Mouse (Mus musculus) intestine, embryonic 15.5 days (tissue): ENCODE data around the gene Mfsd11. TPM values are rescaled to one million over a fixed set of nuclear protein-coding genes. Genes with fewer than 3 reads are reported as not detected.
"Not testable (repeated sequence)": the region's sequence is repeated elsewhere in the genome, so short reads cannot be mapped to it uniquely, and the experiment has no call there.

Experiments used
- ATAC-seq: fragments of 200-750 bp; cut with Nextera tagmentation; 2 replicates; pipeline ENCODE4 v1.8.0; 2017; ENCODE audit warnings: moderate TSS enrichment, moderate library complexity
- H3K27ac ChIP-seq: fragments of 300-500 bp; sonication (generic); 2 replicates; pipeline ENCODE4 v1.5.1; 2015; ENCODE audit warnings: mild to moderate bottlenecking, inconsistent platforms
- H3K27me3 ChIP-seq: fragments of 300-500 bp; sonication (generic); replicated peaks from 2 replicates; pipeline ENCODE4 v1.6.1; 2015; ENCODE audit warnings: inconsistent platforms
- H3K36me3 ChIP-seq: fragments of 300-500 bp; sonication (generic); 2 replicates; pipeline ENCODE4 v1.6.1; 2015; ENCODE audit warnings: inconsistent platforms
- H3K4me1 ChIP-seq: fragments of 300-500 bp; sonication (generic); replicated peaks from 2 replicates; pipeline ENCODE4 v1.6.1; 2015; ENCODE audit warnings: inconsistent platforms
- H3K4me2 ChIP-seq: fragments of 300-500 bp; sonication (generic); replicated peaks from 2 replicates; pipeline ENCODE4 v1.6.1; 2015; ENCODE audit warnings: mild to moderate bottlenecking, inconsistent platforms
- H3K4me3 ChIP-seq: fragments of 300-500 bp; sonication (generic); replicated peaks from 2 replicates; pipeline ENCODE4 v1.5.1; 2015; ENCODE audit warnings: inconsistent platforms
- H3K9ac ChIP-seq: fragments of 300-500 bp; sonication (generic); 2 replicates; pipeline ENCODE4 v1.6.1; 2015; ENCODE audit warnings: inconsistent platforms
- H3K9me3 ChIP-seq: fragments of 300-500 bp; sonication (generic); 2 replicates; pipeline ENCODE4 v1.6.1; 2016; ENCODE audit warnings: inconsistent platforms
- WGBS: fragments of 180-500 bp; shearing (Covaris S2); methylation state at CpG from one replicate; pipeline ENCODE4 v1.1.7; 2015; 5-methylcytosine and 5-hydroxymethylcytosine counted together
- polyA plus RNA-seq: library from polyadenylated mRNA; unstranded; fragments of >200 nt; fragmentation: Nextera tagmentation; extraction: Ambion mirVana; gene quantifications from 2 replicates; pipeline ENCODE4 v1.2.1, GENCODE M21; 2015

Gene Mfsd11
- polyA plus RNA-seq, 1 experiment from 2014 or later, result 47.3 TPM

GRCm38 (mm10) chr11:116842531-116843260, 9.5 kb upstream of the Mfsd11 start:
- Histone ChIP-seq H3K36me3 (peaks cover 21% of the 10 kb centered on the region), H3K27ac (peak overlapping the region; percentile 100), H3K9ac (peak overlapping the region; percentile 86), H3K4me1 (peaks cover 27% of the 10 kb centered on the region), H3K4me3 (peak overlapping the region; percentile 77), H3K27me3 (no peaks in the 10 kb centered on the region), H3K4me2 (peak overlapping the region; percentile 63), H3K9me3 (no peaks in the 10 kb centered on the region)
- WGBS, result under 1% methylated on average over 73 of the region's 73 CpGs
- ATAC-seq, result peak; percentile 74

DNA sequence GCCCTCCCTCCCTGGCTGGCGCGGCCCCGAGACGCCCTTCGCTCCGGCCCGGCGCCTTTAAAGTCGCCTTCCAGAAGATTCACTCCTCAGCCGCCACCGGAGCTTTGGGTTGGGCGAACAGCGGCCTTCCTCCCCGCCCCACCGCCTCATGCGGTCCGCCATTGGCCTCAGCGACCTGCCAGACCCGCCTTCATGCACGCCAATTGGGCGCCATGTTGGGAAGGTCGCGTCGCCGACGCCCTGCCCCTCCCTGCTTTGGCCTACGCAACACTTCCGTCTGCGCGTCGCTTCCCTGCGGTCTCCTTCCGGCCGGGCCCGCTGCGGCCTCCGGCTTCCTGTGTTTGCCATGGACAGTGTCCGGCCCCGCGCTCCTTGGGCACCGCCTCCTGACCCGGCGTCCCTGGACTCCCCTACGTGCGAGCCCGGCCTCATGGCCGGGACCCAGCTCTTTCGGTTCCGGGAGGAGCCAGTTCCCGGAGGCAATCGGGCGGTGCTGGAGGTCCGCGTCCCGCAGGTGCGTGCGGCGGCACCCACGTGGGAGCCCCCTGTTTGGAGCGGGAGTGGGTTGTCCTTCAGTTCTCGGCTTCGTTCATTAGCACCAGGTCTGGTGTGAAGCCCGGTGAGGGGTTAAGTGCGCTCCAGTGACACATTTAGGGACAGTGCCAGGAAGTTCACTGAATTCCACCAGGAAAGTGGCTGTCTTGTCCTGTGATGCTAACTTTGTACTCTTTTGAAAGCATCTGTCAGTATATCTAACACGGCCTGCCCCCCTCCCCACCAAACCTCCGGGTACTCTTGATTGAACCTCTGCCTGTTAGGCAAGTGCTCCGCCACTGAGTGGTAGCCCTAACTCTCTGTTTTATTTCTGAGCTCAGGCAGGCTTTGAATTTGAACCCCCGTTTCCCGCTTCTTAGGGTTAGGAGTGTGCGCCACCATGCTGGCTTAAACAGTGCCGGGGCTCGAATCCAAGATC, 8.7 kb upstream of the Mfsd11 start, which contains the start of the genes Mettl23 and Jmjd6:
Mettl23 (plus strand) TSS at position 18 of the 973 bp plus-strand sequence.
Jmjd6 (minus strand) TSS at position 189 of the 973 bp plus-strand sequence.
- WGBS, result under 1% methylated on average over 72 of the region's 72 CpGs
- peak; percentile 94 for ATAC-seq
- Histone ChIP-seq H3K27ac (peak within 1 kb of the TSS; percentile 100), H3K4me2 (peak within 1 kb of the TSS; percentile 80), H3K4me3 (peak within 1 kb of the TSS; percentile 77), H3K4me1 (peaks cover 23% of the 10 kb centered on the region), H3K36me3 (peaks cover 16% of the 10 kb centered on the region; the same call in 1 of the 2 replicates), H3K9ac (peak within 1 kb of the TSS; percentile 86), H3K27me3 (no peaks in the 10 kb centered on the region), H3K9me3 (no peaks in the 10 kb centered on the region)

- Histone ChIP-seq H3K4me1 (peaks cover 5% of the 10 kb centered on the region; the same call in 1 of the 2 replicates), H3K9ac (no peak overlapping the region), H3K27ac (no peak overlapping the region), H3K36me3 (0 out of 2 replicates have a peak, but pooled peaks cover 3% of the 10 kb centered on the region), H3K4me3 (no peak overlapping the region), H3K27me3 (no peaks in the 10 kb centered on the region), H3K4me2 (no peak overlapping the region), H3K9me3 (no peaks in the 10 kb centered on the region)
- WGBS, result 80% methylated on average over 4 of the region's 4 CpGs
- ATAC-seq, result no peak
Observed at GRCm38 (mm10) chr11:116846593-116847181, 5.6 kb upstream of the Mfsd11 start.

- Histone ChIP-seq H3K4me1 (peaks cover 5% of the 10 kb centered on the region; the same call in 1 of the 2 replicates), H3K4me3 (no peak overlapping the region), H3K27ac (no peak overlapping the region), H3K27me3 (no peaks in the 10 kb centered on the region), H3K4me2 (no peak overlapping the region), H3K36me3 (0 out of 2 replicates have a peak, but pooled peaks cover 3% of the 10 kb centered on the region), H3K9ac (no peak overlapping the region), H3K9me3 (no peaks in the 10 kb centered on the region)
- 93% methylated on average over 3 of the region's 3 CpGs for WGBS
- no peak for ATAC-seq
Observed at GRCm38 (mm10) chr11:116847187-116848085, 4.8 kb upstream of the Mfsd11 start.

DNA sequence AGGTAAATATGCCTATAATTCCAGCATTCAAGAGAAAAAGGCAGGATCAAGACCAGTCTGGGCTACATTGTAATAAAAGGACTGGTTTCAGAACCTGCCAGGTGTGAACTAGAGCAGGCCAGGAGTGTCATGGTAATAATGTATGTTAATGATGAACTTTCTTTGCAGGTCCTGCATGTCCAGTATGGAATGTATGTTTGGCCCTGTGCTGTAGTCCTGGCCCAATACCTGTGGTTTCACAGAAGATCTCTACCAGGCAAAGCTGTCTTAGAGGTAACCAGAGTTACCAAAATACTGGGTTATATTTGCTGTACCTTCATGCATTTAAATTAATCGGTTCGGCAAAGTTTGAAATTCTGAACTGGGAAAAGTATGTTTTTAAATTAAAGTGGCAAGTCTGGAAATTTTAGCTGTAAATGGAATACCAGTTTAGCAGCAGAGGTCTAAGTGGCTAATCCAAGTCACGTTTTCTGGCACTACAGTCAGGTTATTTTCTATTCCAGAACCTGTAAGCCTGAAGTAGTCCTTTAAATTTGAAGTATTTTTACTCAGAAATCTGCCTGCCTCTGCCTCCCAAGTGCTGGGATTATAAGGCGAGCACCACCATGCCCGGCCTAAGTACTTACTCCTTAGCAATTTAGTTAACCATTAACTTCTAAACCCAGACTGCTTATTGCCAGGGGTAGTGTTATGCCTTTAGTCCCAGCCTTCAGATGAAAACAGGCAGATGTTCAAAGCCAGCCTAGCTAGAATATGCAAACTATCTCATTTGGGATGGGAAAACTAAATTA, 4.0 kb upstream of the Mfsd11 start:
- H3K27me3 ChIP-seq, result no peaks in the 10 kb centered on the region
- H3K9me3 ChIP-seq, result no peaks in the 10 kb centered on the region
- no peak for ATAC-seq
- no peak overlapping the region for H3K9ac ChIP-seq
- H3K4me3 ChIP-seq, result no peak overlapping the region
- no peak overlapping the region for H3K4me2 ChIP-seq
- H3K36me3 ChIP-seq, result 0 out of 2 replicates have a peak, but pooled peaks cover 3% of the 10 kb centered on the region
- peaks cover 5% of the 10 kb centered on the region; the same call in 1 of the 2 replicates for H3K4me1 ChIP-seq
- no peak overlapping the region for H3K27ac ChIP-seq
- WGBS, result 74% methylated on average over 5 of the region's 5 CpGs

DNA sequence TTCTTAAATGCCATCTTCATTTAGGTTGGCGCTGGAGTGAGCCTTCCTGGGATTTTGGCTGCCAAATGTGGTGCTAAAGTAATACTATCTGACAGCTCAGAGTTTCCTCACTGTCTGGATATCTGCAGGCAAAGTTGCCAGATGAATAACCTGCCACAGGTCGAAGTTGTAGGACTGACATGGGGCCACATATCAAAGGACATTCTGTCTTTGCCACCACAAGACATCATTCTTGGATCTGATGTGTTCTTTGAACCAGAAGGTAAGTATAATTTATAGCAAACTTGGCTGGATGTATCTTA, 3.4 kb upstream of the Mfsd11 start:
- H3K9me3 ChIP-seq, ATAC-seq, H3K4me2 ChIP-seq, H3K36me3 ChIP-seq, H3K27me3 ChIP-seq, H3K27ac ChIP-seq, H3K4me1 ChIP-seq, H3K4me3 ChIP-seq, H3K9ac ChIP-seq: not testable (repeated sequence)
- WGBS, result 74% methylated on average over 2 of the region's 2 CpGs

DNA sequence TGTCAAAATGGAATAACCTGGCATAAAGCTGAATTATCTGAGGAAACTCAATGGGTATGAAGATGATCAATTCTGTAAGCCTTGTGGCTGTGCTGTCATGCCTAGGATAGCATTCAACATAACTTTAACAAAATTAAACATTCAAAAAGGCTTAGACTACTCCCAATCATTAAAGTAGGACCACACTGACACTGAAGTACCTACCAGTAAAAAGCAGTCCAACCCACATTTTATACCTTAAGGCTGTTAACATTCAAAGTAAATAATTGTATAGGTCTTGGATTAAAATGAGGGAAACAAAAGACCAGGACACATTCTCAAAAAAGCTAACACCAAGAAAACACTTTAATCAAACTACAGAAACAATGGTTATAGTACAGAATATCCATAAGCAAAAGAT, 2.7 kb upstream of the Mfsd11 start:
- peaks cover 8% of the 10 kb centered on the region for H3K4me1 ChIP-seq
- no peak overlapping the region for H3K4me2 ChIP-seq
- H3K36me3 ChIP-seq, result 0 out of 2 replicates have a peak, but pooled peaks cover 3% of the 10 kb centered on the region
- H3K27me3 ChIP-seq, result no peaks in the 10 kb centered on the region
- no peak overlapping the region for H3K27ac ChIP-seq
- H3K4me3 ChIP-seq, result no peak overlapping the region
- H3K9ac ChIP-seq, result no peak overlapping the region
- ATAC-seq, result no peak
- H3K9me3 ChIP-seq, result no peaks in the 10 kb centered on the region

DNA sequence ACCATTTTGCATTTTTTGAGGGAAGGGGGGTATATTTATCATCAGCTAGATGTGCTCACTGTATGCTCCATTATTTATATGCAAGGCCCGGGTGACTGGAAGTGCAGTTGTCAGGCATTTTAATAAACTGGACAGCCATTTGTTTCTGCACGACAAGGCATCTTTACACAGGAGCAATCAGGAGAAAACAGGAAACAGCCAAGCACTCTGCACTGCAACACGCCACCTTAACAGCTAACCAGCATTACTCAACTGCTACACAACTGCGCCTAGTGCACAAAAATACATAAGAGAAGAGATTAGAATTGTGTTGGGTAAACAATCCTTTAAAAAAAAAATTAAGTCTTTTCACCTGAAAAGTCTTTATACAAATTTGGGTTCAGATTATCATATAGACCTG, 2.2 kb upstream of the Mfsd11 start:
- peaks cover 12% of the 10 kb centered on the region for H3K4me1 ChIP-seq
- H3K27ac ChIP-seq, result no peak overlapping the region
- H3K36me3 ChIP-seq, result 0 out of 2 replicates have a peak, but pooled peaks cover 3% of the 10 kb centered on the region
- H3K4me2 ChIP-seq, result peak overlapping the region; percentile 62
- H3K4me3 ChIP-seq, result peak overlapping the region; percentile 20
- H3K9me3 ChIP-seq, result no peaks in the 10 kb centered on the region
- H3K9ac ChIP-seq, result no peak overlapping the region
- no peaks in the 10 kb centered on the region for H3K27me3 ChIP-seq
- WGBS, result 41% methylated on average over 4 of the region's 4 CpGs
- ATAC-seq, result no peak

DNA sequence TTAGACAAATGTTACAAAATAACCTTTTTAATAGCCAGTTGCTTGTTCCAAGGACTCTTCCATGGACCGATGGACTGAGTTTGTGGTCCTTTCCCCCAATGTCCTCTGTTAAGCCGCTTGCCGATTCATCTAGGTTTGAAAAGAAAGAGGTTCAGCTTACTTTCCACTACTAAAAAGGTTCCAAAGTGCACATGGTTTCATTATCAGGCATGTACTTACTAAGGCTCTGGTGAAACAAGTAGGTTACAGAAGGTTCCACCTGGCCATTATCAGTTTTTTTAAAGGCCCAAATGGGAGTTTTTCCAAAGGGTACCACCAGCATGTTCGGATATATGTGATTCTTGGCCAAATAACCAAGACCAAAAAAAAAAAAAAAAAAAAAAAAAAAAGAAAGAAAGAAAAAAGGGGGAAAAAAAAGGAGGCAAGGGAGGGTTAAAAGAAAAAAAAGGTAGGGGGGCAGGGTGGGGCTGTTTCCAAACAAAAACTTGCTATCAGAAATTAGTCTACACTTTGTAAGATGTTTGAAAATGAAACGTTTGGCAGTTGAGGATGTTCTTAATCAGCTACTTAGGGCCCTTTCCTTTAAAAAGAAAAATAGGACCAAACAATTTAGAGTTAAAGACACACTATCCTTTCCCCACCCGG, 1.3 kb upstream of the Mfsd11 start:
- Histone ChIP-seq H3K27me3 (no peaks in the 10 kb centered on the region), H3K36me3 (0 out of 2 replicates have a peak, but pooled peaks cover 5% of the 10 kb centered on the region), H3K4me1 (peaks cover 12% of the 10 kb centered on the region), H3K4me3 (peak overlapping the region; percentile 99), H3K27ac (no peak overlapping the region), H3K9me3 (no peaks in the 10 kb centered on the region), H3K9ac (peak overlapping the region; percentile 99), H3K4me2 (peak overlapping the region; percentile 62)
- no peak for ATAC-seq
- WGBS, result 24% methylated on average over 6 of the region's 6 CpGs

DNA sequence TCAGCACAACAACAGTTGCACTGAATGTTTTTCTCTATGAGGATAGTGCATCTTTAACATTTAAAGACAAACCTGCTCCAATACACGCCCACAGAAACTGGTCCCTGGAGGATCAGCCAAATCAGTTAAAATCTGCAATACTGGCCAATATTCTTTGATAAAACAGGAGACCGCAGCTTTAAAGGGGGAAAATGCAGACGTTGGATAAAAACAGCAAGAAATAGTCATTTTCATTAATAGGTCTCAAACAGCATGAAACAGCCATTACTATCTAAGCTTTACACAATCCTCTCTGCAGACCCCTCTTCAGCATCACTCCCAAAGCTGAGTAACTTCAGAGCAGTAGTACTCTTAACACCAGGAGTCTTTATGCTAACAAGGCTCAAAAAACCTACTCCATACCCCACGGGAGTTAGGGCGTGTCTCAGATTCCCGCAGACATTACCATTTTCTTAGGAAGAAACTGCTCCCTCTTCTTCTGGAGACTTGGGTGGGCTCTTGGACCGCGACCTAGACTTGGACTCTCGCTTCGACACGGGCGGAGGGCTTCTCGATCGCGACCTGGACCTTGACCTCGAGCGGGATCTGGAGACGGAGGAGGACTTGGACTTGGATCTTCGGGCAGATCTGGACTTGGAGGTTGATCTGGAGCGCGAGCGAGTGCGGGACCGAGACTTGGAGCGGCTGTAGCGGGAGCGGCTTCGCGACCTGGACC, 507 bp upstream of the Mfsd11 start:
- 0 out of 2 replicates have a peak, but pooled peaks cover 7% of the 10 kb centered on the region for H3K36me3 ChIP-seq
- ATAC-seq, result peak; percentile 2
- under 1% methylated on average over 29 of the region's 29 CpGs for WGBS
- peak overlapping the region; percentile 99 for H3K27ac ChIP-seq
- H3K4me3 ChIP-seq, result peak overlapping the region; percentile 99
- no peaks in the 10 kb centered on the region for H3K27me3 ChIP-seq
- H3K9me3 ChIP-seq, result no peaks in the 10 kb centered on the region
- H3K9ac ChIP-seq, result peak overlapping the region; percentile 99
- H3K4me1 ChIP-seq, result peaks cover 12% of the 10 kb centered on the region
- peak overlapping the region; percentile 62 for H3K4me2 ChIP-seq
